Mouse (Mus musculus): ENCODE data around the gene Adcy5. TPM values are rescaled to one million over a fixed set of nuclear protein-coding genes. Genes with fewer than 3 reads are reported as not detected.

Gene Adcy5
- polyA plus RNA-seq, 1 experiment from 2014 or later, result 3.0 TPM

- no peaks in the 10 kb centered on the region for H3K9me3 ChIP-seq (replicated peaks; ENCODE audit: control insufficient read depth, low read length)
- no peak overlapping the region for H3K4me3 ChIP-seq (replicated peaks; ENCODE audit: low read length)
- H3K27me3 ChIP-seq (ENCODE audit: control insufficient read depth, insufficient read depth, low read length), result no peaks in the 10 kb centered on the region
- H3K9ac ChIP-seq (ENCODE audit: low read length), result no peak overlapping the region
- no peak overlapping the region for H3K4me2 ChIP-seq (ENCODE audit: low read depth, low read length)
- WGBS, result 77% methylated on average over 6 of the region's 6 CpGs
- H3K36me3 ChIP-seq (ENCODE audit: control insufficient read depth, insufficient read depth, low read length), result no peaks in the 10 kb centered on the region
- no peak overlapping the region for H3K27ac ChIP-seq (ENCODE audit: low read length)
- no peak for ATAC-seq (ENCODE audit: insufficient read depth, low FRiP score)
- peaks cover 14% of the 10 kb centered on the region for H3K4me1 ChIP-seq (ENCODE audit: control insufficient read depth, insufficient read depth, low read length)
Observed at GRCm38 (mm10) chr16:35206426-35206825, 51.7 kb downstream of the Adcy5 start.

GRCm38 (mm10) chr16:35208796-35209195 is 54.1 kb downstream of the Adcy5 start:
- H3K27ac ChIP-seq (ENCODE audit: low read length), result no peak overlapping the region
- ATAC-seq (ENCODE audit: insufficient read depth, low FRiP score), result no peak
- peaks cover 18% of the 10 kb centered on the region; the same call in 1 of the 2 replicates for H3K4me1 ChIP-seq (ENCODE audit: control insufficient read depth, insufficient read depth, low read length)
- H3K4me2 ChIP-seq (ENCODE audit: low read depth, low read length), result no peak overlapping the region
- no peak overlapping the region for H3K9ac ChIP-seq (ENCODE audit: low read length)
- WGBS, result 74% methylated on average over 3 of the region's 3 CpGs
- H3K27me3 ChIP-seq (ENCODE audit: control insufficient read depth, insufficient read depth, low read length), result no peaks in the 10 kb centered on the region
- no peaks in the 10 kb centered on the region for H3K36me3 ChIP-seq (ENCODE audit: control insufficient read depth, insufficient read depth, low read length)
- H3K9me3 ChIP-seq (replicated peaks; ENCODE audit: control insufficient read depth, low read length), result no peaks in the 10 kb centered on the region
- no peak overlapping the region for H3K4me3 ChIP-seq (replicated peaks; ENCODE audit: low read length)

GRCm38 (mm10) chr16:35209753-35210152 is 55.1 kb downstream of the Adcy5 start:
- Histone ChIP-seq H3K9ac (ENCODE audit: low read length) (no peak overlapping the region), H3K4me1 (ENCODE audit: control insufficient read depth, insufficient read depth, low read length) (peaks cover 23% of the 10 kb centered on the region; the same call in 1 of the 2 replicates), H3K27me3 (ENCODE audit: control insufficient read depth, insufficient read depth, low read length) (no peaks in the 10 kb centered on the region), H3K36me3 (ENCODE audit: control insufficient read depth, insufficient read depth, low read length) (no peaks in the 10 kb centered on the region), H3K4me2 (ENCODE audit: low read depth, low read length) (no peak overlapping the region), H3K9me3 (replicated peaks; ENCODE audit: control insufficient read depth, low read length) (no peaks in the 10 kb centered on the region), H3K4me3 (replicated peaks; ENCODE audit: low read length) (no peak overlapping the region), H3K27ac (ENCODE audit: low read length) (no peak overlapping the region)
- WGBS, result 81% methylated on average over 5 of the region's 5 CpGs
- ATAC-seq (ENCODE audit: insufficient read depth, low FRiP score), result no peak

- H3K4me2 ChIP-seq (ENCODE audit: low read depth, low read length), result no peak overlapping the region; the same call in 1 of the 2 replicates
- H3K4me1 ChIP-seq (ENCODE audit: control insufficient read depth, insufficient read depth, low read length), result peaks cover 37% of the 10 kb centered on the region
- peak overlapping the region; percentile 91 for H3K27ac ChIP-seq (ENCODE audit: low read length)
- no peaks in the 10 kb centered on the region for H3K36me3 ChIP-seq (ENCODE audit: control insufficient read depth, insufficient read depth, low read length)
- no peaks in the 10 kb centered on the region for H3K27me3 ChIP-seq (ENCODE audit: control insufficient read depth, insufficient read depth, low read length)
- WGBS, result 26% methylated on average over 7 of the region's 7 CpGs
- no peak overlapping the region for H3K4me3 ChIP-seq (replicated peaks; ENCODE audit: low read length)
- H3K9me3 ChIP-seq (replicated peaks; ENCODE audit: control insufficient read depth, low read length), result no peaks in the 10 kb centered on the region
- no peak overlapping the region for H3K9ac ChIP-seq (ENCODE audit: low read length)
- ATAC-seq (ENCODE audit: insufficient read depth, low FRiP score), result peak; percentile 68; the same call in 1 of the 2 replicates
Observed at GRCm38 (mm10) chr16:35215047-35215446, 60.4 kb downstream of the Adcy5 start.

GRCm38 (mm10) chr16:35215498-35215897 is 60.8 kb downstream of the Adcy5 start:
- H3K4me2 ChIP-seq (ENCODE audit: low read depth, low read length), result peak overlapping the region; percentile 33; the same call in 1 of the 2 replicates
- 18% methylated on average over 5 of the region's 5 CpGs for WGBS

GRCm38 (mm10) chr16:35216826-35217491 is 62.3 kb downstream of the Adcy5 start:
- no peaks in the 10 kb centered on the region for H3K36me3 ChIP-seq (ENCODE audit: control insufficient read depth, insufficient read depth, low read length)
- ATAC-seq (ENCODE audit: insufficient read depth, low FRiP score), result no peak
- 0 out of 2 replicates have a peak overlapping the region, but pooled peaks have one; percentile 8 for H3K9ac ChIP-seq (ENCODE audit: low read length)
- H3K4me2 ChIP-seq (ENCODE audit: low read depth, low read length), result no peak overlapping the region
- WGBS, result 66% methylated on average over 6 of the region's 6 CpGs
- H3K4me3 ChIP-seq (replicated peaks; ENCODE audit: low read length), result no peak overlapping the region
- no peaks in the 10 kb centered on the region for H3K9me3 ChIP-seq (replicated peaks; ENCODE audit: control insufficient read depth, low read length)
- no peaks in the 10 kb centered on the region for H3K27me3 ChIP-seq (ENCODE audit: control insufficient read depth, insufficient read depth, low read length)
- peaks cover 31% of the 10 kb centered on the region for H3K4me1 ChIP-seq (ENCODE audit: control insufficient read depth, insufficient read depth, low read length)
- H3K27ac ChIP-seq (ENCODE audit: low read length), result peak overlapping the region; percentile 91; the same call in 1 of the 2 replicates

More at GRCm38 (mm10) chr16:35215498-35215897, 60.8 kb downstream of the Adcy5 start:
- peak; percentile 83; the same call in 1 of the 2 replicates for ATAC-seq (ENCODE audit: insufficient read depth, low FRiP score)
- H3K4me3 ChIP-seq (replicated peaks; ENCODE audit: low read length), result no peak overlapping the region
- no peaks in the 10 kb centered on the region for H3K9me3 ChIP-seq (replicated peaks; ENCODE audit: control insufficient read depth, low read length)
- no peaks in the 10 kb centered on the region for H3K27me3 ChIP-seq (ENCODE audit: control insufficient read depth, insufficient read depth, low read length)
- peak overlapping the region; percentile 91 for H3K27ac ChIP-seq (ENCODE audit: low read length)
- H3K4me1 ChIP-seq (ENCODE audit: control insufficient read depth, insufficient read depth, low read length), result peaks cover 37% of the 10 kb centered on the region
- H3K9ac ChIP-seq (ENCODE audit: low read length), result peak overlapping the region; percentile 36; the same call in 1 of the 2 replicates
- H3K36me3 ChIP-seq (ENCODE audit: control insufficient read depth, insufficient read depth, low read length), result no peaks in the 10 kb centered on the region

GRCm38 (mm10) chr16:35220412-35220811 is 65.7 kb downstream of the Adcy5 start:
- Histone ChIP-seq H3K27me3 (ENCODE audit: control insufficient read depth, insufficient read depth, low read length) (no peaks in the 10 kb centered on the region), H3K4me3 (replicated peaks; ENCODE audit: low read length) (no peak overlapping the region), H3K27ac (ENCODE audit: low read length) (no peak overlapping the region), H3K36me3 (ENCODE audit: control insufficient read depth, insufficient read depth, low read length) (no peaks in the 10 kb centered on the region), H3K9me3 (replicated peaks; ENCODE audit: control insufficient read depth, low read length) (no peaks in the 10 kb centered on the region), H3K4me2 (ENCODE audit: low read depth, low read length) (no peak overlapping the region), H3K9ac (ENCODE audit: low read length) (no peak overlapping the region), H3K4me1 (ENCODE audit: control insufficient read depth, insufficient read depth, low read length) (peaks cover 27% of the 10 kb centered on the region)
- WGBS, result 69% methylated on average over 5 of the region's 5 CpGs
- ATAC-seq (ENCODE audit: insufficient read depth, low FRiP score), result no peak

- WGBS, result 80% methylated on average over 4 of the region's 4 CpGs
Observed at GRCm38 (mm10) chr16:35221581-35221980, 66.9 kb downstream of the Adcy5 start.

GRCm38 (mm10) chr16:35223930-35224329 is 69.3 kb downstream of the Adcy5 start:
- no peaks in the 10 kb centered on the region for H3K27me3 ChIP-seq (ENCODE audit: control insufficient read depth, insufficient read depth, low read length)
- no peak for ATAC-seq (ENCODE audit: insufficient read depth, low FRiP score)
- H3K4me3 ChIP-seq (replicated peaks; ENCODE audit: low read length), result no peak overlapping the region
- no peak overlapping the region for H3K4me2 ChIP-seq (ENCODE audit: low read depth, low read length)
- H3K9me3 ChIP-seq (replicated peaks; ENCODE audit: control insufficient read depth, low read length), result no peaks in the 10 kb centered on the region
- WGBS, result 65% methylated on average over 4 of the region's 4 CpGs
- no peaks in the 10 kb centered on the region for H3K36me3 ChIP-seq (ENCODE audit: control insufficient read depth, insufficient read depth, low read length)
- no peak overlapping the region for H3K9ac ChIP-seq (ENCODE audit: low read length)
- H3K27ac ChIP-seq (ENCODE audit: low read length), result no peak overlapping the region; the same call in 1 of the 2 replicates
- peaks cover 10% of the 10 kb centered on the region for H3K4me1 ChIP-seq (ENCODE audit: control insufficient read depth, insufficient read depth, low read length)

More at GRCm38 (mm10) chr16:35221581-35221980, 66.9 kb downstream of the Adcy5 start:
- Histone ChIP-seq H3K4me1 (ENCODE audit: control insufficient read depth, insufficient read depth, low read length) (peaks cover 17% of the 10 kb centered on the region), H3K27me3 (ENCODE audit: control insufficient read depth, insufficient read depth, low read length) (no peaks in the 10 kb centered on the region), H3K27ac (ENCODE audit: low read length) (no peak overlapping the region), H3K4me3 (replicated peaks; ENCODE audit: low read length) (no peak overlapping the region), H3K4me2 (ENCODE audit: low read depth, low read length) (no peak overlapping the region), H3K9ac (ENCODE audit: low read length) (no peak overlapping the region), H3K9me3 (replicated peaks; ENCODE audit: control insufficient read depth, low read length) (no peaks in the 10 kb centered on the region), H3K36me3 (ENCODE audit: control insufficient read depth, insufficient read depth, low read length) (no peaks in the 10 kb centered on the region)
- no peak for ATAC-seq (ENCODE audit: insufficient read depth, low FRiP score)
